Mouse (Mus musculus) CH12.LX (cell line): Measurements from ENCODE around the gene Serpine2. TPM values are rescaled to one million over a fixed set of nuclear protein-coding genes. Genes with fewer than 3 reads are reported as not detected.

Experiments used
- DNase-seq: peaks from one replicate; pipeline ENCODE4 v3.0.0-alpha.2; 2013; ENCODE audit errors: extremely low read depth
- H3K27ac ChIP-seq: 2 replicates; pipeline ENCODE4 v1.5.1; 2012; ENCODE audit warnings: low read depth, mild to moderate bottlenecking, control low read depth, moderate library complexity; ENCODE audit not compliant: insufficient read depth
- H3K27me3 ChIP-seq: replicated peaks from 2 replicates; pipeline ENCODE3; 2012; ENCODE audit warnings: inconsistent platforms
- H3K36me3 ChIP-seq, 2 experiments: replicated peaks in 1 of 2; 2 replicates each; pipeline versions ENCODE3 to v1.6.1; 2012; ENCODE audit warnings: inconsistent platforms in 1 of 2, low read length in 1 of 2, mild to moderate bottlenecking in 1 of 2, mixed read lengths in 1 of 2, moderate library complexity in 1 of 2; ENCODE audit not compliant: control insufficient read depth in 1 of 2, insufficient read depth in 1 of 2
- H3K4me1 ChIP-seq, 2 experiments: 2 replicates each; pipeline ENCODE4 v1.6.1; 2012; ENCODE audit warnings: inconsistent platforms in 1 of 2, moderate library complexity in 1 of 2; ENCODE audit not compliant: insufficient read depth in 2 of 2, control insufficient read depth in 1 of 2
- H3K4me2 ChIP-seq: 2 replicates; pipeline ENCODE4 v1.6.1; 2012; ENCODE audit warnings: low read depth, mild to moderate bottlenecking, control low read depth; ENCODE audit not compliant: poor library complexity, insufficient read depth, severe bottlenecking
- H3K4me3 ChIP-seq, 3 experiments: fragments of 150-350 bp in 1 of 3; sonication (generic) in 1 of 3; replicated peaks in 1 of 3; 2 replicates each; pipeline versions ENCODE3 to v1.5.1; 2011 to 2012; ENCODE audit warnings: low read depth in 2 of 3, low read length in 2 of 3, mild to moderate bottlenecking in 2 of 3, moderate library complexity in 2 of 3, control low read depth in 1 of 3, improper control_type of control experiment in 1 of 3, inconsistent platforms in 1 of 3, mixed read lengths in 1 of 3; ENCODE audit not compliant: poor library complexity in 1 of 3
- H3K79me2 ChIP-seq: replicated peaks from 2 replicates; pipeline ENCODE4 v1.6.1; 2012; ENCODE audit warnings: mild to moderate bottlenecking, moderate library complexity; ENCODE audit not compliant: control insufficient read depth, poor library complexity, insufficient read depth, severe bottlenecking; ENCODE audit errors: extremely low read depth
- H3K9ac ChIP-seq: 2 replicates; pipeline ENCODE4 v1.6.1; 2012; ENCODE audit warnings: low read depth, mild to moderate bottlenecking, control low read depth, moderate library complexity; ENCODE audit not compliant: insufficient read depth
- H3K9me3 ChIP-seq: replicated peaks from 2 replicates; pipeline ENCODE3; 2012; ENCODE audit warnings: low read length, inconsistent platforms, mixed read lengths
- BHLHE40 ChIP-seq: IDR thresholded peaks from 2 replicates; pipeline ENCODE4 v1.6.1; 2011; ENCODE audit warnings: mild to moderate bottlenecking, low read depth, low read length, improper control_type of control experiment
- CHD1 ChIP-seq: IDR thresholded peaks from 2 replicates; pipeline ENCODE4 v1.6.1; 2012; ENCODE audit warnings: low read depth, low read length, improper control_type of control experiment, inconsistent platforms
- CHD2 ChIP-seq: IDR thresholded peaks from 2 replicates; pipeline ENCODE4 v1.6.1; 2011; ENCODE audit warnings: low read length, improper control_type of control experiment
- CTCF ChIP-seq, 2 experiments: IDR thresholded peaks in 1 of 2; conservative IDR thresholded peaks in 1 of 2; 2 replicates each; pipeline ENCODE4 v1.5.1; 2011 to 2012; ENCODE audit warnings: low read depth in 2 of 2, low read length in 2 of 2, improper control_type of control experiment in 1 of 2, inconsistent platforms in 1 of 2, mild to moderate bottlenecking in 1 of 2, moderate library complexity in 1 of 2
- E2F4 ChIP-seq: IDR thresholded peaks from 2 replicates; pipeline ENCODE4 v1.6.1; 2011; ENCODE audit warnings: low read depth, low read length, improper control_type of control experiment; ENCODE audit not compliant: insufficient replicate concordance
- EP300 ChIP-seq: IDR thresholded peaks from 2 replicates; pipeline ENCODE4 v1.6.1; 2011; ENCODE audit warnings: low read length, improper control_type of control experiment
- ETS1 ChIP-seq: conservative IDR thresholded peaks from 2 replicates; pipeline ENCODE4 v1.6.1; 2012; ENCODE audit warnings: low read depth, mild to moderate bottlenecking, inconsistent platforms, low read length, improper control_type of control experiment, moderate library complexity
- GABPA ChIP-seq: IDR thresholded peaks from 2 replicates; pipeline ENCODE4 v1.6.1; 2012; ENCODE audit warnings: low read depth, low read length, improper control_type of control experiment, inconsistent platforms; ENCODE audit not compliant: insufficient replicate concordance
- HCFC1 ChIP-seq: IDR thresholded peaks from 2 replicates; pipeline ENCODE4 v1.6.1; 2012; ENCODE audit warnings: low read depth, mild to moderate bottlenecking, inconsistent platforms, low read length, improper control_type of control experiment
- JUN ChIP-seq: IDR thresholded peaks from 2 replicates; pipeline ENCODE4 v1.6.1; 2011; ENCODE audit warnings: low read depth, mild to moderate bottlenecking, low read length, improper control_type of control experiment, moderate library complexity; ENCODE audit not compliant: insufficient read depth
- JUND ChIP-seq: conservative IDR thresholded peaks from 2 replicates; pipeline ENCODE4 v1.6.1; 2011; ENCODE audit warnings: low read depth, low read length, improper control_type of control experiment
- KAT2A ChIP-seq: IDR thresholded peaks from 2 replicates; pipeline ENCODE4 v1.6.1; 2012; ENCODE audit warnings: low read length, improper control_type of control experiment, inconsistent platforms; ENCODE audit not compliant: insufficient replicate concordance
- MAFK ChIP-seq: IDR thresholded peaks from 2 replicates; pipeline ENCODE4 v1.6.1; 2011; ENCODE audit warnings: low read length, improper control_type of control experiment; ENCODE audit not compliant: insufficient replicate concordance
- MAX ChIP-seq: IDR thresholded peaks from 2 replicates; pipeline ENCODE4 v1.6.1; 2011; ENCODE audit warnings: low read length, improper control_type of control experiment
- MAZ ChIP-seq: IDR thresholded peaks from 2 replicates; pipeline ENCODE4 v1.6.1; 2012; ENCODE audit warnings: low read depth, mild to moderate bottlenecking, inconsistent platforms, low read length, improper control_type of control experiment, moderate library complexity
- MYC ChIP-seq: IDR thresholded peaks from 2 replicates; pipeline ENCODE4 v1.6.1; 2011; ENCODE audit warnings: low read depth, mild to moderate bottlenecking, improper control_type of control experiment, low read length
- NELFE ChIP-seq: IDR thresholded peaks from 2 replicates; pipeline ENCODE4 v1.6.1; 2011; ENCODE audit warnings: low read depth, low read length, improper control_type of control experiment
- NRF1 ChIP-seq: IDR thresholded peaks from 2 replicates; pipeline ENCODE4 v1.6.1; 2014; ENCODE audit warnings: low read depth, mild to moderate bottlenecking, inconsistent platforms, low read length, improper control_type of control experiment, moderate library complexity
- PAX5 ChIP-seq: IDR thresholded peaks from 2 replicates; pipeline ENCODE4 v1.6.1; 2012; ENCODE audit warnings: low read length, inconsistent platforms, mixed read lengths
- POLR2A ChIP-seq: IDR thresholded peaks from 2 replicates; pipeline ENCODE4 v1.6.1; 2011; ENCODE audit warnings: low read depth, mild to moderate bottlenecking, improper control_type of control experiment, low read length
- POLR2AphosphoS2 ChIP-seq: IDR thresholded peaks from 2 replicates; pipeline ENCODE4 v1.6.1; 2011; ENCODE audit warnings: low read depth, low read length, improper control_type of control experiment
- RAD21 ChIP-seq: IDR thresholded peaks from 2 replicates; pipeline ENCODE4 v1.6.1; 2011; ENCODE audit warnings: low read depth, mild to moderate bottlenecking, low read length, improper control_type of control experiment, moderate library complexity
- SIN3A ChIP-seq: IDR thresholded peaks from 2 replicates; pipeline ENCODE4 v1.6.1; 2012; ENCODE audit warnings: low read length, improper control_type of control experiment, inconsistent platforms
- TBP ChIP-seq: conservative IDR thresholded peaks from 2 replicates; pipeline ENCODE4 v1.6.1; 2011; ENCODE audit warnings: low read depth, low read length, improper control_type of control experiment
- TCF12 ChIP-seq: IDR thresholded peaks from 2 replicates; pipeline ENCODE4 v1.6.1; 2014; ENCODE audit warnings: low read depth, mild to moderate bottlenecking, inconsistent platforms, low read length, improper control_type of control experiment
- UBTF ChIP-seq: IDR thresholded peaks from 2 replicates; pipeline ENCODE4 v1.6.1; 2012; ENCODE audit warnings: low read depth, mild to moderate bottlenecking, inconsistent platforms, low read length, improper control_type of control experiment, moderate library complexity
- USF1 ChIP-seq: IDR thresholded peaks from 2 replicates; pipeline ENCODE4 v1.6.1; 2014; ENCODE audit warnings: low read depth, mild to moderate bottlenecking, inconsistent platforms, low read length, improper control_type of control experiment
- ZMIZ1 ChIP-seq: IDR thresholded peaks from 2 replicates; pipeline ENCODE4 v1.6.1; 2012; ENCODE audit warnings: low read depth, mild to moderate bottlenecking, inconsistent platforms, low read length, improper control_type of control experiment
- ZNF384 ChIP-seq: IDR thresholded peaks from 2 replicates; pipeline ENCODE4 v1.6.1; 2012; ENCODE audit warnings: low read depth, low read length, improper control_type of control experiment, inconsistent platforms
- dilution Hi-C: fragments of 300-500 bp; cut with MboI; formaldehyde crosslinking; loops from 2 replicates; pipeline ENCODE4 v1.14.3; 2020; ENCODE audit warnings: low sequenced_read_pairs; ENCODE audit not compliant: extremely low pct_unique_long_range_greater_than_20kb, extremely low pct_ligation_motif_present
- in situ Hi-C: fragments of 300-500 bp; cut with MboI; formaldehyde crosslinking; loops from 3 replicates; pipeline ENCODE4 v1.14.3; 2019; ENCODE audit warnings: low sequenced_read_pairs, low pct_ligation_motif_present, low pct_unique_long_range_greater_than_20kb, mixed read lengths
- polyA plus RNA-seq: library from polyadenylated mRNA; unstranded; fragments of >175 nt; gene quantifications from 2 replicates; pipeline ENCODE4 v1.2.1, GENCODE M21; 2012; ENCODE audit warnings: low read depth; ENCODE audit not compliant: insufficient read length
- total RNA-seq, 2 experiments: library from RNA; depleted of rRNA; stranded (reverse); fragments of 300-350 nt in 1 of 2; fragments of >200 nt in 1 of 2; gene quantifications; 2 replicates each; pipeline ENCODE4 v1.2.3; 2012 to 2014

Serpine2 gene
- total and polyA plus RNA-seq, 3 experiments = 14.8 to 17.3 (median 15.1) TPM

GRCm38 (mm10) chr1:79756417-79756816 lies 104.6 kb downstream of the Serpine2 start:
- H3K9ac ChIP-seq = no peak overlapping the region

GRCm38 (mm10) chr1:79755376-79755775 lies 105.6 kb downstream of the Serpine2 start:
- Histone ChIP-seq H3K4me3 (no peak overlapping the region), H3K4me1 (peaks cover 9 to 73% of the 10 kb centered on the region in 2 experiments), H3K9me3 (peaks cover 4% of the 10 kb centered on the region), H3K9ac (no peak overlapping the region), H3K4me2 (no peak overlapping the region), H3K36me3 (peaks cover 11 to 64% of the 10 kb centered on the region in 2 experiments), H3K79me2 (peaks cover 32% of the 10 kb centered on the region), H3K27me3 (no peaks in the 10 kb centered on the region), H3K27ac (no peak overlapping the region)
- no peak for TF ChIP-seq ZNF384
- no peak for TF ChIP-seq MAX
- TF ChIP-seq GABPA = no peak
- no peak for TF ChIP-seq MAFK
- TF ChIP-seq MYC = no peak
- no peak for TF ChIP-seq POLR2AphosphoS2
- TF ChIP-seq ETS1 = no peak
- no peak for TF ChIP-seq E2F4
- TF ChIP-seq CHD2 = no peak
- TF ChIP-seq NRF1 = no peak
- no peak for TF ChIP-seq SIN3A
- no peak for TF ChIP-seq ZMIZ1
- TF ChIP-seq EP300 = no peak
- TF ChIP-seq RAD21 = no peak
- no peak for TF ChIP-seq CTCF (conservative IDR thresholded peaks at IDR 0.05 in 1 of 2, IDR thresholded peaks at IDR 0.05 in 1 of 2; ENCODE audit: low read depth in 2 of 2, low read length in 2 of 2)
- TF ChIP-seq MAZ = no peak
- TF ChIP-seq USF1 = no peak
- TF ChIP-seq TBP = no peak
- no peak for TF ChIP-seq POLR2A
- TF ChIP-seq HCFC1 = no peak
- dilution Hi-C loops = no loop called here
- in situ Hi-C loops = loop anchor here (25.0 kb wide), 1 partner anchor 732 kb away; no protein-coding TSS in a partner anchor
- DNase-seq = no peak

More at GRCm38 (mm10) chr1:79756417-79756816, 104.6 kb downstream of the Serpine2 start:
- peaks cover 9 to 53% of the 10 kb centered on the region in 2 experiments for H3K36me3 ChIP-seq
- TF ChIP-seq MAX (no peak), ZMIZ1 (no peak), ZNF384 (no peak), E2F4 (no peak), NELFE (no peak), POLR2AphosphoS2 (no peak), JUN (no peak), POLR2A (no peak), CHD1 (no peak), TBP (no peak), JUND (no peak), PAX5 (no peak), TCF12 (no peak), KAT2A (no peak), USF1 (no peak), UBTF (no peak), MYC (no peak), BHLHE40 (no peak)
- no peak overlapping the region for H3K4me3 ChIP-seq
- H3K9me3 ChIP-seq = no peaks in the 10 kb centered on the region
- in situ Hi-C loops (loop anchor here (25.0 kb wide), 1 partner anchor 731 kb away; no protein-coding TSS in a partner anchor), dilution Hi-C loops (no loop called here)
- no peaks in the 10 kb centered on the region for H3K27me3 ChIP-seq
- no peak overlapping the region for H3K4me2 ChIP-seq
- H3K79me2 ChIP-seq = peaks cover 42% of the 10 kb centered on the region
- peaks cover 9 to 69% of the 10 kb centered on the region in 2 experiments for H3K4me1 ChIP-seq
- H3K27ac ChIP-seq = no peak overlapping the region
- no peak for DNase-seq
